Mouse (Mus musculus): ENCODE measurements at regions not wholly inside any gene's neighbourhood (a gene's known extent, or its start where the extent isn't known, plus 50 kb on each side); places are given as distances from the start of the nearest gene placed in this dataset.

GRCm38 (mm10) chr3:9200156-9200555, 409.7 kb downstream of the Zfp704 start:
- Histone ChIP-seq H3K9me3 (replicated peaks) (no peaks in the 10 kb centered on the region), H3K4me2 (no peak overlapping the region)

GRCm38 (mm10) chr3:9198652-9199332, 411.1 kb downstream of the Zfp704 start:
- H3K9ac ChIP-seq: no peak overlapping the region
- H3K27ac ChIP-seq (replicated peaks): no peak overlapping the region
- H3K36me3 ChIP-seq (replicated peaks): no peaks in the 10 kb centered on the region
- ATAC-seq (ENCODE audit: insufficient read depth): no peak
- H3K4me1 ChIP-seq (replicated peaks): no peaks in the 10 kb centered on the region
- H3K9me3 ChIP-seq (replicated peaks): no peaks in the 10 kb centered on the region
- H3K4me2 ChIP-seq: no peak overlapping the region
- H3K4me3 ChIP-seq (replicated peaks): no peak overlapping the region
- WGBS (ENCODE audit: insufficient replicate concordance): 55% methylated on average over 9 of the region's 9 CpGs
- H3K27me3 ChIP-seq: no peaks in the 10 kb centered on the region

More at GRCm38 (mm10) chr3:9200156-9200555, 409.7 kb downstream of the Zfp704 start:
- H3K27ac ChIP-seq (replicated peaks): no peak overlapping the region
- no peak for ATAC-seq (ENCODE audit: insufficient read depth)
- 60% methylated on average over 5 of the region's 5 CpGs for WGBS (ENCODE audit: insufficient replicate concordance)
- no peaks in the 10 kb centered on the region for H3K27me3 ChIP-seq
- H3K9ac ChIP-seq: no peak overlapping the region
- H3K4me1 ChIP-seq (replicated peaks): no peaks in the 10 kb centered on the region
- H3K4me3 ChIP-seq (replicated peaks): no peak overlapping the region
- H3K36me3 ChIP-seq (replicated peaks): no peaks in the 10 kb centered on the region

- H3K9ac ChIP-seq: no peak overlapping the region
- H3K27ac ChIP-seq (replicated peaks): no peak overlapping the region
- no peak overlapping the region for H3K4me2 ChIP-seq
- no peak overlapping the region for H3K4me3 ChIP-seq (replicated peaks)
- H3K4me1 ChIP-seq (replicated peaks): no peaks in the 10 kb centered on the region
- 50% methylated on average over 8 of the region's 8 CpGs for WGBS (ENCODE audit: insufficient replicate concordance)
- no peaks in the 10 kb centered on the region for H3K27me3 ChIP-seq
- H3K9me3 ChIP-seq (replicated peaks): no peaks in the 10 kb centered on the region
- H3K36me3 ChIP-seq (replicated peaks): no peaks in the 10 kb centered on the region
- no peak for ATAC-seq (ENCODE audit: insufficient read depth)
These were observed 414.1 kb downstream of the Zfp704 start for GRCm38 (mm10) chr3:9195781-9196180.

GRCm38 (mm10) chr3:9189366-9190287, 420.3 kb downstream of the Zfp704 start:
- ATAC-seq (ENCODE audit: insufficient read depth): no peak
- Histone ChIP-seq H3K9me3 (replicated peaks) (no peaks in the 10 kb centered on the region), H3K4me2 (no peak overlapping the region), H3K36me3 (replicated peaks) (no peaks in the 10 kb centered on the region), H3K27me3 (no peaks in the 10 kb centered on the region), H3K9ac (no peak overlapping the region), H3K4me1 (replicated peaks) (no peaks in the 10 kb centered on the region), H3K4me3 (replicated peaks) (no peak overlapping the region), H3K27ac (replicated peaks) (no peak overlapping the region)
- WGBS (ENCODE audit: insufficient replicate concordance): 66% methylated on average over 15 of the region's 15 CpGs

- no peak overlapping the region for H3K4me3 ChIP-seq (replicated peaks)
- H3K36me3 ChIP-seq (replicated peaks): no peaks in the 10 kb centered on the region
- ATAC-seq (ENCODE audit: insufficient read depth): peak; percentile 52; the same call in 1 of the 2 replicates
- 55% methylated on average over 6 of the region's 6 CpGs for WGBS (ENCODE audit: insufficient replicate concordance)
- H3K27ac ChIP-seq (replicated peaks): no peak overlapping the region
- H3K9ac ChIP-seq: no peak overlapping the region
- no peaks in the 10 kb centered on the region for H3K27me3 ChIP-seq
- no peaks in the 10 kb centered on the region for H3K4me1 ChIP-seq (replicated peaks)
- H3K9me3 ChIP-seq (replicated peaks): no peaks in the 10 kb centered on the region
- H3K4me2 ChIP-seq: no peak overlapping the region
These were observed 423.3 kb downstream of the Zfp704 start for GRCm38 (mm10) chr3:9186364-9187120.

GRCm38 (mm10) chr3:9181576-9181975, 428.3 kb downstream of the Zfp704 start:
- 69% methylated on average over 11 of the region's 11 CpGs for WGBS (ENCODE audit: insufficient replicate concordance)
- ATAC-seq (ENCODE audit: insufficient read depth): no peak

GRCm38 (mm10) chr3:9179641-9180040, 430.2 kb downstream of the Zfp704 start:
- no peak for ATAC-seq (ENCODE audit: insufficient read depth)
- H3K36me3 ChIP-seq (replicated peaks): no peaks in the 10 kb centered on the region
- no peaks in the 10 kb centered on the region for H3K4me1 ChIP-seq (replicated peaks)
- WGBS (ENCODE audit: insufficient replicate concordance): 49% methylated on average over 6 of the region's 6 CpGs
- no peak overlapping the region for H3K4me2 ChIP-seq
- H3K27ac ChIP-seq (replicated peaks): no peak overlapping the region
- no peak overlapping the region for H3K4me3 ChIP-seq (replicated peaks)
- H3K9ac ChIP-seq: no peak overlapping the region
- H3K27me3 ChIP-seq: no peaks in the 10 kb centered on the region
- no peaks in the 10 kb centered on the region for H3K9me3 ChIP-seq (replicated peaks)

More at GRCm38 (mm10) chr3:9181576-9181975, 428.3 kb downstream of the Zfp704 start:
- H3K27me3 ChIP-seq: no peaks in the 10 kb centered on the region
- no peak overlapping the region for H3K4me2 ChIP-seq
- H3K36me3 ChIP-seq (replicated peaks): no peaks in the 10 kb centered on the region
- no peaks in the 10 kb centered on the region for H3K4me1 ChIP-seq (replicated peaks)
- H3K9ac ChIP-seq: no peak overlapping the region
- no peaks in the 10 kb centered on the region for H3K9me3 ChIP-seq (replicated peaks)
- no peak overlapping the region for H3K4me3 ChIP-seq (replicated peaks)
- H3K27ac ChIP-seq (replicated peaks): no peak overlapping the region

- H3K4me1 ChIP-seq (replicated peaks): no peaks in the 10 kb centered on the region
- no peak for ATAC-seq (ENCODE audit: insufficient read depth)
- no peaks in the 10 kb centered on the region for H3K27me3 ChIP-seq
- H3K36me3 ChIP-seq (replicated peaks): no peaks in the 10 kb centered on the region
- no peaks in the 10 kb centered on the region for H3K9me3 ChIP-seq (replicated peaks)
- H3K4me3 ChIP-seq (replicated peaks): no peak overlapping the region
- no peak overlapping the region for H3K4me2 ChIP-seq
- H3K27ac ChIP-seq (replicated peaks): no peak overlapping the region
- H3K9ac ChIP-seq: no peak overlapping the region
- WGBS (ENCODE audit: insufficient replicate concordance): 51% methylated on average over 2 of the region's 2 CpGs
These were observed 435.4 kb downstream of the Zfp704 start for GRCm38 (mm10) chr3:9174517-9174832.

GRCm38 (mm10) chr3:9173643-9174516, 436.0 kb downstream of the Zfp704 start:
- H3K36me3 ChIP-seq (replicated peaks): no peaks in the 10 kb centered on the region
- no peaks in the 10 kb centered on the region for H3K4me1 ChIP-seq (replicated peaks)
- no peak overlapping the region for H3K9ac ChIP-seq
- no peak overlapping the region for H3K4me3 ChIP-seq (replicated peaks)
- no peaks in the 10 kb centered on the region for H3K27me3 ChIP-seq
- WGBS (ENCODE audit: insufficient replicate concordance): 47% methylated on average over 16 of the region's 16 CpGs
- no peak for ATAC-seq (ENCODE audit: insufficient read depth)
- H3K27ac ChIP-seq (replicated peaks): no peak overlapping the region
- H3K9me3 ChIP-seq (replicated peaks): no peaks in the 10 kb centered on the region
- no peak overlapping the region for H3K4me2 ChIP-seq

- no peaks in the 10 kb centered on the region for H3K4me1 ChIP-seq (replicated peaks)
- no peak overlapping the region for H3K4me2 ChIP-seq
- H3K4me3 ChIP-seq (replicated peaks): no peak overlapping the region
- no peak overlapping the region for H3K9ac ChIP-seq
- H3K27ac ChIP-seq (replicated peaks): no peak overlapping the region
- H3K36me3 ChIP-seq (replicated peaks): no peaks in the 10 kb centered on the region
- ATAC-seq (ENCODE audit: insufficient read depth): no peak
- H3K9me3 ChIP-seq (replicated peaks): no peaks in the 10 kb centered on the region
- whole genome bisulfite sequencing (ENCODE audit: insufficient replicate concordance): 21% methylated on average over 1 of the region's 1 CpGs
- H3K27me3 ChIP-seq: no peaks in the 10 kb centered on the region
These were observed 437.9 kb downstream of the Zfp704 start for GRCm38 (mm10) chr3:9171970-9172369.
